Mouse (Mus musculus) monocyte, adult 2 months (primary cell): ENCODE measurements around the gene AC109138.7.
"Not testable (repeated sequence)": the region's sequence is repeated elsewhere in the genome, so short reads cannot be mapped to it uniquely, and the experiment has no call there.

ENCODE experiments used
- DNase-seq, 2 experiments: peaks; one replicate each; pipeline ENCODE4 v3.0.0; 2022; ENCODE audit warnings: low spot score in 2 of 2, low read depth in 1 of 2

Gene AC109138.7

GRCm38 (mm10) chr19:4247010-4247409 lies 32.9 kb downstream of the AC109138.7 start:
- no peak for DNase-seq

DNA sequence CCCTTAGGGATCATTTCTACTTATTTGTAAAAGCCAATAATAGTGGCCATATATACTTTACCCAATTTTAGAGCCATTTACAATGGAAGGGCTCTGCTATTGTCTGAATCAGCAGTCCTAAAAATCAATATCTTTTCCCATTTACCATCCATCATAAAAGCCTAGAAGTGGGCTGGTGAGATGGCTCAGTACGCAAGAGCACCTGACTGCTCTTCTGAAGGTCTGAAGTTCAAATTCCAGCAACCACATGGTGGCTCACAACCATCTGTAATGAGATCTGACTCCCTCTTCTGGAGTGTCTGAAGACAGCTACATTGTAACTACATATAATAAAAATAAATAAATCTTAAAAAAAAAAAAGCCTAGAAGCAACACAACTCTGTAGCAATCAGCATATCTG lies 34.5 kb downstream of the AC109138.7 start:
- not testable (repeated sequence) for DNase-seq

DNA sequence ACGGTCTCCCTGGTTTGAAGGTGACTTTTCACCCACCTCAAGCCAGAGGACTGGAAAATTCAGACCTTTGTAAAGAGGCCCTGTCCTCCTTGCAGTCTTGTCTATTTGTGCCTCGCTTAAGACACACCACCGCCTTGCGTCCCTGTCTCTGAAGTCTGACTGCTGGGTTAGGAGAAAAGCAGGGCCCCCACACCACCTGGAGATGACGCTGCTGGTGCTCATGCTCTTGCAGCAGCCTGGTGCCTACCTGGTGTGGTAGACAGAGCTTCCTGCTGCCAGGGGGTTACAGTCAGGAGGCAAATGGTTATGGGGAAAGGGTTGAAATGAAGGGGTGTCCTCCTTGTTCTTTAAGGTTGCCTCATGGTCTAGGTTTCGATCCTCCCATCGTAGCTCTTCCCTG lies 40.1 kb downstream of the AC109138.7 start:
- no peak for DNase-seq

DNA sequence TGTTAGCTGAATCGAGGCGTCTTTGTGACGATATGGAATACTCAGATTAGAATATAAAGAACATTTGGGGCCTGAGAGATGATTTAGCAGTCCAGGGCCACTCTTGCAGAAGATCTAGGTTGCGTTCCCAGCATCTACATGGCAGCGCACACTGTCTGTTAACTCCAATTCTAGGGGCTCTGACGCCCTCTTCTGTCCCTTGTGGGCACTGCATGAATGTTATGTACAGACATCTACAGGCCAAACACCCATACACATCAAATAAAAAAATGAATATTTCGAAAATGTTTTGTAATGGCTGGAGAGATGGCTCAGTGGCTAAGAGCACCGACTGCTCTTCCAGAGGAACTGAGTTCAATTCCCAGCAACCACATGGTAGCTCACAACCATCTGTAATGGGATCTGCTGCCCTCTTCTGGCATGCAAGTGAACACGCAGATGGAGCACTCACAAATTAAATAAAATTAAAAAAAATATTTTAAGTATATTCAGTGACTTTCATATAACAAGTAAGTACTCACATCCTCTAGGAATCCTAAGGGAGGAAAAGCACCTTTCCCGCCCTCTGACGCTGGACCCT lies 41.5 kb downstream of the AC109138.7 start:
- DNase-seq = no peak

GRCm38 (mm10) chr19:4257216-4257896 lies 43.2 kb downstream of the AC109138.7 start:
- peak; percentile 69 to 82 for DNase-seq

DNA sequence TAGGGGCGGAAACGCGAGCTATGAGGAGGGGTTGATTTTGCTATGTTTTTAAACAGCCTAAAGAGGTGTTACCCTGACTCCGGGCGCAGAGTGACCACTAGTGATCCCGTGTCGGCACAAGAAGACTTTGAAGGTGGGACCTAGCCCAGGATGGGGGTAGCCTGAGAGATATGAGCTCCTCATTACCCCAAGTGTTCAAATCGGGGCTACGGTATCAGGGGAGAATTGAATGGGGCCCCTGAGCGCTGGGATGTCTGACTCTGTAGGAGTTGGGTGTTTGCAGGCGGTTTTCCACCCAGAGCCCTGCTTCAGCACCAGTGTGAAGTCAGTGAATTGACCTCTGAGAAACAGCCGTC lies 43.7 kb downstream of the AC109138.7 start:
- no peak for DNase-seq

DNA sequence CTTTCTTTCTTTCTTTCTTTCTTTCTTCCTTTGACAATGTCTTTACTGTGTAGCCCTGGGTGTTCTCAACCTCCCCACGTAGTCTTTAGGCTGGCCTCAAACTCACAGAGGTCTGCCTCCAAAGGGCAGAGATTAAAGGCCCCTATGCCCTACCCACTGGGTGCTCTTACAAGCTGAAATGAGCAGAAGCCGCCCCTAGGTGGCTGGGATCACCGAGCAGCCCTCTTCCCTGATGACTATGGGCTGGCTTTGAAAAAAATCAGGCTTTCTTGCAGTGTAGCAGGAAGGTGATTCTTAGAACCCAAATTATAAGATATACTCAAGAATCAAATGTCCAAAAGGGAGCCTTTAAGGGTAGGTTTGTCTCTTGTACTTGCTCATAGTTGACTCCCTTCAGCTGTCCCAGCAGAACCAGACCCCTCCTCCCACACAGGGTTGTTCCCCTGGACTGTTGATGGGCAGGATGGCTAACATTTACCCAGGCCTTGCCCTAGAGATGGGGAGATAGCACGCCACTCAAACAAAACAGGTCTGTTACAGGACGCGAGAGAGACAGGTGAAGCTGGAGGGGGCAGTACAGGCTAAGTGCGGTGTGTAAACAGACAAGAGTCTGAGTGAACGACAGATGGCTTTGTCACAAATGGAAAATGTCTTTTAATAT lies 47.0 kb downstream of the AC109138.7 start:
- DNase-seq = no peak

- DNase-seq = no peak
These were observed 48.6 kb downstream of the AC109138.7 start for GRCm38 (mm10) chr19:4262756-4263155.

DNA sequence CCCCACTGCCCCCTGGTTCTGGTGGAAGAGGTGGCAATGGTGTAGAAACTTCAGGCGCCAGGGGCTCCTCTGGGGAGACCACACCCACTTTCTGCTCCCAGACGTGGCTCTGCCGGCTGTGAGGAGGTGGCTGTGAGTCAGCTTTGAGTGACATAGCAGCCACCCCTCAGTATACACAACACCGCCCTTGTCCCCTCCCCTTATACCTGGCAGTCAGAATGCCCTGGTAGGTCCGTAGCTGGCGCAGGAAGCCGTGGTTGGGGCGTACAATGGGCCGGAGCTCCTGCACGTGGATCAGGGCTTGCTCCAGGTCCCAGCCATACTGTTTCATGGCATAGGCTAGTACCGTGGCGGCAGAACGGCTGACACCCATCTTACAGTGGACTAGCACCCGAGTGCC lies 49.5 kb downstream of the AC109138.7 start:
- DNase-seq = no peak

GRCm38 (mm10) chr19:4264171-4264780 lies 50.1 kb downstream of the AC109138.7 start:
- no peak for DNase-seq

DNA sequence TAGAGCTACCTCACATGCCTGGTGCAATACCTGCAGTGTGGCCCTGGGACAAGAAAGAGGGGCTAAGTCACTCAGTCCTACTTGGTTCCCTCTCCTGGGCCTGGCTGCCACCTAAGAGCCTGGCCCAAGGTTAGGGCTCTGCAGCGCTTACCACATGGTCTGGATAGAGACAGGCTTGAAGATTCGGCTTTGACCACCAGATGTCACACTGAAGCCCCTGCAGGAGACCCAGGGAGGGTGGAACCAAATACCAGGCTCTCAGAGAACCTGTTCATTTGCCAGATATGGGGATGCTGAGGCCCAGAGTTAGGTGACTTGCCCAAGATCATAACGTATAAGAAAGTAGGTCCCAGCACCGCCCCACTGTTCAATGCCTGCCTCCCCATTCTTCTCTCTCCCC lies 51.8 kb downstream of the AC109138.7 start:
- DNase-seq = no peak

GRCm38 (mm10) chr19:4268566-4269361 lies 54.6 kb downstream of the AC109138.7 start, which contains the start of gene Ssh3:
Gene Ssh3, minus strand, starts transcription at chr19:4269180.
- no peak for DNase-seq

GRCm38 (mm10) chr19:4270187-4270586 lies 56.0 kb downstream of the AC109138.7 start:
- DNase-seq = no peak

DNA sequence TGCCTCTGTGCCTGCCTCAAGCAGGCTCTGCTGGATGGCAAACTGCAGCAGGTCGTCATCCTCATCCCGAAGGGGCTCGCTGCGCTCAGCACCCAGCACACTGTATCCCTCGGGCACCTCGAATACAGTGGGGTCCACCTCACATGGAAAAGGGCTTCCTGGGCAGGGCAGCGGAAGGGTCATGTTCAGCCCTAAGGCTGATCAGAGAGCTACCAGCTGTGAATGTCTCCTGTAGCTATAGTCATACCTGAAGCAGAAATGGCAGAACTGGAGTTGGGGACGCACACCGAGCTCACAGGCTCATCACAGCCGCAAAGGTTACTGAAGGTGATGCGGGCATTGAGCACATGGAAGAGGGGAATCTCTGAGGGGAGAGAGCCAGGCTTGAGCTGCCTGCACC lies 56.8 kb downstream of the AC109138.7 start:
- no peak for DNase-seq

- DNase-seq = no peak
These were observed 65.3 kb downstream of the AC109138.7 start for GRCm38 (mm10) chr19:4279487-4279886.

- DNase-seq = no peak
These were observed 66.3 kb downstream of the AC109138.7 start for GRCm38 (mm10) chr19:4280425-4280824.
